Mouse (Mus musculus): ENCODE measurements around the gene Fto.

DNA sequence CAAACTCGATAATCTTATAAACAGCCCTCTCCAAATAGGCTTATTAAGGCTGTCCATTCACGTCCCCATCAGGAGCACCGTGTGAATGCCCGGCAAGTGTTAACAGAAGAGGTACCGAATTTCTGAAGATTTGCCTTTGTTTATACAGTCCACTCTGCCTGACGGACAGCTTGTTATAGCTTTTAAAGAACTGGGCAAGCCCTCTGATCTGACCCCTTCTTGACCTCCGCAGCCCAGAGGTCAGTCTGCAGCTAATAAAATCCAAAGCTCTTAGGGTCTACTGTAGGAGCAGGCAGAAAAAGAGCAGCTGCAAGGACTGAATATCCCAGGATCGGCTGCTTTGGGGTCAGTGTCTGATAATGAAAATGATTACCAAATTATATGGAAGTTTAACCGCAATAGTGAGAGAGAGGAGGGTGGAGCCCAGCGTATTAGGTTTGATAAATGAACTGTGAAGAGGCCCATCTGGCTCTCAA, 212.1 kb downstream of the Fto start:
- TF ChIP-seq CHD2 (IDR thresholded peaks at IDR 0.05; ENCODE audit: low read depth, low read length): no peak
- TF ChIP-seq MAFK (IDR thresholded peaks at IDR 0.05; ENCODE audit: insufficient read depth, low read depth, low read length): no peak
- no peak for TF ChIP-seq ZNF384 (IDR thresholded peaks at IDR 0.05; ENCODE audit: low read depth, low read length)
- TF ChIP-seq ZC3H11A (IDR thresholded peaks at IDR 0.05; ENCODE audit: borderline replicate concordance, low read depth, low read length): no peak
- no peak for TF ChIP-seq HCFC1 (IDR thresholded peaks at IDR 0.05; ENCODE audit: borderline replicate concordance, insufficient read depth, low read length)
